Comparison of ENCODE assay signal across 8 mouse cellular contexts in the genomic region with DNA sequence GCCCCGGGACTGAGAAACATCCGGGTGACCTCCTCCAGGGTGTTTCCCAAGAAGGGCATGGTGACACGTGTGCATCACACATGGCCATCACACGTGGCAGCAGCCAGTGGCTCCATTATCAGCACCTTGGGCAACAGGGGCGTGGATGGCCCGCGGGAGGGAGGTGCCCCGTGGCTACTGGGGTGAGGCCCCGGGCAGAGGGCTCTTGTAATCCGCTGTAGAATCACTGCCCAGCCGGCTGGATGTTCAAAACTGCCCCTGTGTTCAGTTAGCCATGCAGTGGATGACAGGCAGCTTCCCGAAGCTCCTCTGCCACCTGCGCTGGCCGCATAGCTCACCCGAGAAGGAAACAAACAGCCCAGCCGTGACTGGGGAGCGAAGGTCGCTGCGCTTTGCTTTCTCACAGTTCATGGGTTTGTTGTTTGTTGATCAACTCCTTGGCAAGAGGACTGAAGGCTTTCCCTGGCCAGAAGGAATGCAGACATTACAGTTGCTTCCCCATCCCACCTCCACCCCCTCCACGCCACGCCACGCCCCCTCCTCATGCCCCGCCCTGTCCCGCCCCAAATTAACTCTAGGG. TPM values are rescaled to one million over a fixed set of nuclear protein-coding genes. Genes with fewer than 3 reads are reported as not detected.
A peak's percentile ranks its signal among the peaks of the same experiment; 100 is the strongest.
DNase-seq lines count a peak whose midpoint lies in the region; ATAC-seq and TF ChIP-seq lines count a peak whose summit lies in the region.

No protein-coding gene starts in this region.

- no peak for ATAC-seq in heart, embryonic 14.5 days (ENCODE audit: insufficient number of reproducible peaks, insufficient read depth, low FRiP score, low read depth)
- no peak for ATAC-seq in midbrain, embryonic 14.5 days (ENCODE audit: low FRiP score, low TSS enrichment)

- no peak overlapping the region for H3K27ac ChIP-seq in thymus, adult 2 months (ENCODE audit: control insufficient read depth, insufficient read depth, low read length)
- H3K27ac ChIP-seq in heart, embryonic 14.5 days (replicated peaks in 1 of 2; ENCODE audit: control insufficient read depth in 1 of 2, insufficient read depth in 1 of 2, low read depth in 2 of 2, low read length in 2 of 2), result no peak overlapping the region
- H3K27ac ChIP-seq in midbrain, embryonic 14.5 days (replicated peaks; ENCODE audit: low read depth, low read length), result no peak overlapping the region

- peak overlapping the region; percentile 62 for H3K4me2 ChIP-seq in heart, embryonic 14.5 days (ENCODE audit: low read length)
- peak overlapping the region; percentile 37 for H3K4me2 ChIP-seq in midbrain, embryonic 14.5 days (ENCODE audit: low read length)

- H3K27me3 ChIP-seq in thymus, adult 2 months (ENCODE audit: control insufficient read depth, insufficient read depth, low read length), result no peaks in the 10 kb centered on the region
- H3K27me3 ChIP-seq in heart, embryonic 14.5 days (ENCODE audit: control insufficient read depth, insufficient read depth, low read length), result no peaks in the 10 kb centered on the region
- no peaks in the 10 kb centered on the region for H3K27me3 ChIP-seq in midbrain, embryonic 14.5 days (ENCODE audit: control insufficient read depth, insufficient read depth, low read length)

- peak overlapping the region; percentile 10; the same call in 1 of the 2 replicates for H3K9ac ChIP-seq in heart, embryonic 14.5 days (ENCODE audit: low read length)
- no peak overlapping the region for H3K9ac ChIP-seq in midbrain, embryonic 14.5 days (replicated peaks; ENCODE audit: low read length)

- no peaks in the 10 kb centered on the region for H3K9me3 ChIP-seq in heart, embryonic 14.5 days (ENCODE audit: control insufficient read depth, low read length)
- H3K9me3 ChIP-seq in midbrain, embryonic 14.5 days (ENCODE audit: control insufficient read depth, low read length), result no peaks in the 10 kb centered on the region

- H3K4me1 ChIP-seq in thymus, adult 2 months (replicated peaks; ENCODE audit: control insufficient read depth, insufficient read depth, low read length), result no peaks in the 10 kb centered on the region
- H3K4me1 ChIP-seq in heart, embryonic 14.5 days (ENCODE audit: control insufficient read depth in 2 of 2, insufficient read depth in 2 of 2, low read length in 2 of 2), result peaks cover 3 to 7% of the 10 kb centered on the region in 2 experiments; a peak in 3 of 4 replicates
- no peaks in the 10 kb centered on the region for H3K4me1 ChIP-seq in midbrain, embryonic 14.5 days (ENCODE audit: control insufficient read depth, insufficient read depth, low read length)

- intact Hi-C loops in gastrocnemius, postnatal 36 days (cut with DNase I), result no loop called here
- intact Hi-C loops in left cerebral cortex, postnatal 36 days (cut with DNase I), result no loop called here

- peak; percentile 45 for DNase-seq in thymus, postnatal 4 days
- DNase-seq in thymus, adult 2 months, result no peak
- DNase-seq in kidney, postnatal 36 days, result peak; percentile 87 to 90
- DNase-seq in midbrain, embryonic 14.5 days, result no peak
- no peak for DNase-seq in gastrocnemius, postnatal 36 days
- DNase-seq in testis, postnatal 14 days (ENCODE audit: low spot score), result no peak
- DNase-seq in left cerebral cortex, postnatal 36 days (ENCODE audit: low spot score in 2 of 2), result no peak

- H3K36me3 ChIP-seq in thymus, adult 2 months (ENCODE audit: control insufficient read depth, insufficient read depth, low read length), result no peaks in the 10 kb centered on the region
- no peaks in the 10 kb centered on the region for H3K36me3 ChIP-seq in heart, embryonic 14.5 days (ENCODE audit: control insufficient read depth, insufficient read depth, low read length)
- no peaks in the 10 kb centered on the region for H3K36me3 ChIP-seq in midbrain, embryonic 14.5 days (ENCODE audit: control insufficient read depth, insufficient read depth, low read length)

- TF ChIP-seq POLR2A in thymus, adult 2 months (IDR thresholded peaks at IDR 0.05; ENCODE audit: control insufficient read depth, extremely low read depth, insufficient read depth, low read length, poor library complexity), result no peak

- no peak overlapping the region for H3K4me3 ChIP-seq in thymus, adult 2 months (ENCODE audit: control insufficient read depth, insufficient read depth, low read length)
- peak overlapping the region; percentile 28 to 29; a peak in 3 of 4 replicates for H3K4me3 ChIP-seq in heart, embryonic 14.5 days (ENCODE audit: control insufficient read depth in 1 of 2, insufficient read depth in 1 of 2, low read depth in 1 of 2, low read length in 2 of 2)
- H3K4me3 ChIP-seq in midbrain, embryonic 14.5 days (replicated peaks; ENCODE audit: low read depth, low read length), result no peak overlapping the region

- no peak for TF ChIP-seq CTCF in thymus, adult 2 months (IDR thresholded peaks at IDR 0.05; ENCODE audit: borderline replicate concordance, control insufficient read depth, extremely low read depth, insufficient read depth, low read length, poor library complexity)

- WGBS in thymus, adult 2 months, result 35% methylated on average over 24 of the region's 24 CpGs
- WGBS in heart, embryonic 14.5 days, result 17% methylated on average over 24 of the region's 24 CpGs
- 25% methylated on average over 24 of the region's 24 CpGs for WGBS in midbrain, embryonic 14.5 days

RNA-seq across cellular contexts. Expression of a gene that starts 13.7 kb away (rescaled TPM):
- 1.2 and 2.1 TPM in 2 replicates for polyA plus RNA-seq in thymus, adult 2 months (2012; rRNA removed)
- polyA plus RNA-seq in heart, embryonic 14.5 days (2014; fragmentation: Nextera tagmentation; extraction: Ambion mirVana), result 1.1 and 1.4 TPM in 2 replicates
- 1.4 and 1.5 TPM in 2 replicates for polyA plus RNA-seq in midbrain, embryonic 14.5 days (2014; fragmentation: Nextera tagmentation; extraction: Ambion mirVana)
- under 1 TPM in 1 of 2 experiments, not detected in 1; 0.10 TPM for total RNA-seq in gastrocnemius, postnatal 36 days (2021)
- 1 to 10 TPM; 6.3 to 7.3 TPM for total RNA-seq in left cerebral cortex, postnatal 36 days (2021)

RNA-seq across cellular contexts. Expression of a gene that starts 16.0 kb away (rescaled TPM):
- polyA plus RNA-seq in thymus, adult 2 months (2012; rRNA removed), result 0.05 TPM in 1 of 2 replicates, not detected in the other
- not detected in 2 replicates for polyA plus RNA-seq in heart, embryonic 14.5 days (2014; fragmentation: Nextera tagmentation; extraction: Ambion mirVana)
- polyA plus RNA-seq in midbrain, embryonic 14.5 days (2014; fragmentation: Nextera tagmentation; extraction: Ambion mirVana), result not detected in 2 replicates
- not detected for total RNA-seq in gastrocnemius, postnatal 36 days (2021)
- not detected for total RNA-seq in left cerebral cortex, postnatal 36 days (2021)

RNA-seq across cellular contexts. Expression of a gene that starts 45.6 kb away (rescaled TPM):
- polyA plus RNA-seq in thymus, adult 2 months (2012; rRNA removed), result 7.4 TPM in 2 replicates
- 2.2 TPM in 2 replicates for polyA plus RNA-seq in heart, embryonic 14.5 days (2014; fragmentation: Nextera tagmentation; extraction: Ambion mirVana)
- 0.11 and 0.25 TPM in 2 replicates for polyA plus RNA-seq in midbrain, embryonic 14.5 days (2014; fragmentation: Nextera tagmentation; extraction: Ambion mirVana)
- total RNA-seq in gastrocnemius, postnatal 36 days (2021), result 10 to 100 TPM; 32.5 to 36.5 TPM
- 1 to 10 TPM; 1.5 to 1.6 TPM for total RNA-seq in left cerebral cortex, postnatal 36 days (2021)

Comparison
In these comparisons a context has a peak if more than half of its experiments do, and no peak if none do; other contexts are left out.
1. DNase-seq: peak in thymus, postnatal 4 days (single experiment) and kidney, postnatal 36 days (2 of 2); none in thymus, adult 2 months (single experiment), midbrain, embryonic 14.5 days (single experiment), gastrocnemius, postnatal 36 days (0 of 2), testis, postnatal 14 days (single experiment) and left cerebral cortex, postnatal 36 days (0 of 2).
2. H3K4me3 ChIP-seq: peak in heart, embryonic 14.5 days (2 of 2); none in thymus, adult 2 months (single experiment) and midbrain, embryonic 14.5 days (single experiment).